Mouse (Mus musculus): ENCODE measurements around the gene Vps45. TPM values are rescaled to one million over a fixed set of nuclear protein-coding genes. Genes with fewer than 3 reads are reported as not detected.

Gene Vps45
- total and polyA plus RNA-seq, 2 experiments: 2.1 to 10.7 TPM

GRCm38 (mm10) chr3:96102100-96102872 is 44.0 kb upstream of the Vps45 start:
- Histone ChIP-seq H3K4me3 (ENCODE audit: insufficient read depth, low read depth, low read length) (no peak overlapping the region), H3K9ac (ENCODE audit: low read depth, low read length) (no peak overlapping the region), H3K27me3 (ENCODE audit: control insufficient read depth, insufficient read depth, low read length) (no peaks in the 10 kb centered on the region), H3K4me1 (ENCODE audit: control insufficient read depth, insufficient read depth, low read length) (peaks cover 8% of the 10 kb centered on the region), H3K79me2 (ENCODE audit: control insufficient read depth, insufficient read depth, low read length) (no peaks in the 10 kb centered on the region; the same call in 1 of the 2 replicates), H3K27ac (replicated peaks; ENCODE audit: insufficient read depth, low read depth, low read length) (no peak overlapping the region), H3K36me3 (ENCODE audit: control insufficient read depth, insufficient read depth, low read length) (no peaks in the 10 kb centered on the region)
- WGBS: 22% methylated on average over 14 of the region's 14 CpGs
- peak; percentile 51 for DNase-seq (ENCODE audit: extremely low read depth, low read depth, low spot score)
- TF ChIP-seq CTCF (IDR thresholded peaks at IDR 0.05; ENCODE audit: low read depth, low read length) (no peak), POLR2A (IDR thresholded peaks at IDR 0.05; ENCODE audit: extremely low read depth, insufficient read depth, low read length) (no peak)

- Histone ChIP-seq H3K79me2 (ENCODE audit: control insufficient read depth, insufficient read depth, low read length) (no peaks in the 10 kb centered on the region), H3K27ac (replicated peaks; ENCODE audit: insufficient read depth, low read depth, low read length) (no peak overlapping the region), H3K9ac (ENCODE audit: low read depth, low read length) (no peak overlapping the region), H3K27me3 (ENCODE audit: control insufficient read depth, insufficient read depth, low read length) (no peaks in the 10 kb centered on the region), H3K36me3 (ENCODE audit: control insufficient read depth, insufficient read depth, low read length) (no peaks in the 10 kb centered on the region), H3K4me3 (ENCODE audit: insufficient read depth, low read depth, low read length) (no peak overlapping the region), H3K4me1 (ENCODE audit: control insufficient read depth, insufficient read depth, low read length) (no peaks in the 10 kb centered on the region)
- DNase-seq (ENCODE audit: extremely low read depth, low read depth, low spot score): peak; percentile 45
- TF ChIP-seq POLR2A (IDR thresholded peaks at IDR 0.05; ENCODE audit: extremely low read depth, insufficient read depth, low read length): no peak
- no peak for TF ChIP-seq CTCF (IDR thresholded peaks at IDR 0.05; ENCODE audit: low read depth, low read length)
- WGBS: 32% methylated on average over 7 of the region's 7 CpGs
Measured at GRCm38 (mm10) chr3:96098616-96099267, 40.5 kb upstream of the Vps45 start.

DNA sequence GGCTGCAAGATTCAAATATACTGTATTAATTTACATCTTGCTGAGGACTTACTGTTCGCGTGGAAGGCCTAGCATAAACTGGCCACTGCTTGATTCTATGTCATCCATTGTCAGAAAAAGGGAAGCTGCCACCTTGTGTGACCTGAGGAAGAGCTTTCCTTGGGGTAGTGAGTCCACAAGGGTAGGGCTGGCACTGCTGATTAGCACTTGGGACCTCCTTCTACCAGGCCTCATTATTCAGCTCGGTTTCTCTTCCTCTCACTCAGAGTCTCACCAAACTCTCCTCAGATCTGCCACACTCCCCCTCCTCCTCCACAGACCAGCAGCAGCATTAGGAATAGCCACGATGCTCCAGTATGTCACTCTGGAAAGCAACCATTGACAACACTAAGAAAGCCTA is 39.9 kb upstream of the Vps45 start:
- H3K4me3 ChIP-seq (ENCODE audit: insufficient read depth, low read depth, low read length): no peak overlapping the region
- no peaks in the 10 kb centered on the region for H3K27me3 ChIP-seq (ENCODE audit: control insufficient read depth, insufficient read depth, low read length)
- H3K79me2 ChIP-seq (ENCODE audit: control insufficient read depth, insufficient read depth, low read length): no peaks in the 10 kb centered on the region
- no peak for DNase-seq (ENCODE audit: extremely low read depth, low read depth, low spot score)
- TF ChIP-seq CTCF (IDR thresholded peaks at IDR 0.05; ENCODE audit: low read depth, low read length) (no peak), POLR2A (IDR thresholded peaks at IDR 0.05; ENCODE audit: extremely low read depth, insufficient read depth, low read length) (no peak)
- no peaks in the 10 kb centered on the region for H3K36me3 ChIP-seq (ENCODE audit: control insufficient read depth, insufficient read depth, low read length)
- H3K9ac ChIP-seq (ENCODE audit: low read depth, low read length): no peak overlapping the region
- 76% methylated on average over 4 of the region's 4 CpGs for WGBS
- H3K27ac ChIP-seq (replicated peaks; ENCODE audit: insufficient read depth, low read depth, low read length): no peak overlapping the region
- H3K4me1 ChIP-seq (ENCODE audit: control insufficient read depth, insufficient read depth, low read length): no peaks in the 10 kb centered on the region

GRCm38 (mm10) chr3:96094203-96094602 is 35.9 kb upstream of the Vps45 start:
- peak; percentile 99 for DNase-seq (ENCODE audit: extremely low read depth, low read depth, low spot score)
- H3K4me3 ChIP-seq (ENCODE audit: insufficient read depth, low read depth, low read length): peak overlapping the region; percentile 16; the same call in 1 of the 2 replicates

GRCm38 (mm10) chr3:96093509-96093908 is 35.2 kb upstream of the Vps45 start:
- Histone ChIP-seq H3K27me3 (ENCODE audit: control insufficient read depth, insufficient read depth, low read length) (no peaks in the 10 kb centered on the region), H3K27ac (replicated peaks; ENCODE audit: insufficient read depth, low read depth, low read length) (no peak overlapping the region), H3K4me3 (ENCODE audit: insufficient read depth, low read depth, low read length) (no peak overlapping the region), H3K4me1 (ENCODE audit: control insufficient read depth, insufficient read depth, low read length) (no peaks in the 10 kb centered on the region), H3K79me2 (ENCODE audit: control insufficient read depth, insufficient read depth, low read length) (no peaks in the 10 kb centered on the region), H3K9ac (ENCODE audit: low read depth, low read length) (no peak overlapping the region), H3K36me3 (ENCODE audit: control insufficient read depth, insufficient read depth, low read length) (no peaks in the 10 kb centered on the region)
- TF ChIP-seq POLR2A (IDR thresholded peaks at IDR 0.05; ENCODE audit: extremely low read depth, insufficient read depth, low read length) (no peak), CTCF (IDR thresholded peaks at IDR 0.05; ENCODE audit: low read depth, low read length) (no peak)
- WGBS: 67% methylated on average over 13 of the region's 13 CpGs
- DNase-seq (ENCODE audit: extremely low read depth, low read depth, low spot score): no peak

More at GRCm38 (mm10) chr3:96094203-96094602, 35.9 kb upstream of the Vps45 start:
- WGBS: 17% methylated on average over 13 of the region's 13 CpGs
- Histone ChIP-seq H3K9ac (ENCODE audit: low read depth, low read length) (0 out of 2 replicates have a peak overlapping the region, but pooled peaks have one; percentile 20), H3K27me3 (ENCODE audit: control insufficient read depth, insufficient read depth, low read length) (no peaks in the 10 kb centered on the region), H3K4me1 (ENCODE audit: control insufficient read depth, insufficient read depth, low read length) (no peaks in the 10 kb centered on the region), H3K79me2 (ENCODE audit: control insufficient read depth, insufficient read depth, low read length) (no peaks in the 10 kb centered on the region), H3K36me3 (ENCODE audit: control insufficient read depth, insufficient read depth, low read length) (no peaks in the 10 kb centered on the region), H3K27ac (replicated peaks; ENCODE audit: insufficient read depth, low read depth, low read length) (no peak overlapping the region)
- TF ChIP-seq CTCF (IDR thresholded peaks at IDR 0.05; ENCODE audit: low read depth, low read length) (no peak), POLR2A (IDR thresholded peaks at IDR 0.05; ENCODE audit: extremely low read depth, insufficient read depth, low read length) (peak; percentile 24; the same call in 1 of the 2 replicates)
